Mouse (Mus musculus): ENCODE results near the gene Tnrc6c.

Tnrc6c gene

GRCm38 (mm10) chr11:117792281-117792888 is 138.3 kb downstream of the Tnrc6c start:
- peak; percentile 79 for DNase-seq (ENCODE audit: low spot score)

- no peak for DNase-seq (ENCODE audit: low spot score)
Observed at GRCm38 (mm10) chr11:117794035-117794551, 140.0 kb downstream of the Tnrc6c start.

GRCm38 (mm10) chr11:117796954-117797353 is 142.9 kb downstream of the Tnrc6c start:
- DNase-seq (ENCODE audit: low spot score), result no peak

GRCm38 (mm10) chr11:117797511-117798159 is 143.5 kb downstream of the Tnrc6c start, which contains the start of gene 6030468B19Rik:
Gene 6030468B19Rik (plus strand): TSS chr11:117797660.
- no peak for DNase-seq (ENCODE audit: low spot score)

- DNase-seq (ENCODE audit: low spot score), result no peak
Observed at GRCm38 (mm10) chr11:117798160-117798541, 144.1 kb downstream of the Tnrc6c start.

- DNase-seq (ENCODE audit: low spot score), result no peak
Observed at GRCm38 (mm10) chr11:117799174-117799573, 145.1 kb downstream of the Tnrc6c start.

- DNase-seq (ENCODE audit: low spot score), result no peak
Observed at GRCm38 (mm10) chr11:117800038-117800437, 145.9 kb downstream of the Tnrc6c start.

- DNase-seq (ENCODE audit: low spot score), result no peak
Observed at GRCm38 (mm10) chr11:117801650-117802049, 147.6 kb downstream of the Tnrc6c start.

- no peak for DNase-seq (ENCODE audit: low spot score)
Observed at GRCm38 (mm10) chr11:117803166-117803688, 149.1 kb downstream of the Tnrc6c start.

GRCm38 (mm10) chr11:117806781-117807180 is 152.7 kb downstream of the Tnrc6c start:
- no peak for DNase-seq (ENCODE audit: low spot score)

- peak; percentile 76 for DNase-seq (ENCODE audit: low spot score)
Observed at GRCm38 (mm10) chr11:117809407-117810311, 155.6 kb downstream of the Tnrc6c start, which contains the start of the genes Gm20708 and Syngr2. Gene Gm20708 (plus strand): TSS chr11:117809668. Gene Syngr2 (plus strand): TSS chr11:117809668.

- DNase-seq (ENCODE audit: low spot score), result peak; percentile 88
Observed at GRCm38 (mm10) chr11:117810401-117811046, 156.4 kb downstream of the Tnrc6c start.

Measured in embryo, embryonic 10 days (tissue).